Mouse (Mus musculus) cerebellum, postnatal 14 days (tissue): ENCODE data around the gene Nwd1.
A peak's percentile ranks its signal among the peaks of the same experiment; 100 is the strongest.

Experiments
- DNase-seq, 2 experiments: peaks; one replicate each; pipeline ENCODE4 v3.0.0; 2021; ENCODE audit warnings: mixed read lengths in 2 of 2

Gene Nwd1

GRCm38 (mm10) chr8:72712569-72712968 is 66.1 kb downstream of the Nwd1 start:
- no peak for DNase-seq

- no peak for DNase-seq
Measured at GRCm38 (mm10) chr8:72716594-72716993, 70.1 kb downstream of the Nwd1 start.

DNA sequence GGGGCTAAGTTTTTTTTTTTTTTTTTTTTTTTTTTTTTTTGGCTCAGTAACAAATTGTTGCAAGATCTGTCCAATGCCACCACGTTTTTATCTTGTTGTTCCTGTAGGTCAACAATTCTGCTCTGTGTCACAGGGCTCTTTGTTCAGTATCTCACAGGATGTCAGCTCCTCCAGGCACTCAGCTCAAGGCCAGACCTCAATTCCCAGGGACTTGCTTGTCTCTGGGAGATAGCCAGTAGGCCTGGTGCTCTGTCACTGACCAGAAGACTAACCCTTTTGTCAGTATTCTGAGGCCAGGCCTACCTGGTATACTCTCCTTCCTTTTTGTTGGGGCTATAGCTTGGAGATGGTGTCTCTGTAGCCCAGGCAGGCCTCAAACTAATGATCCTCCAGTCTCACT is 74.0 kb downstream of the Nwd1 start:
- no peak for DNase-seq

- peak; percentile 97 for DNase-seq
Measured at GRCm38 (mm10) chr8:72722769-72723650, 76.5 kb downstream of the Nwd1 start, which contains the start of gene Sin3b. Gene Sin3b, plus strand, starts transcription at chr8:72723285.

DNA sequence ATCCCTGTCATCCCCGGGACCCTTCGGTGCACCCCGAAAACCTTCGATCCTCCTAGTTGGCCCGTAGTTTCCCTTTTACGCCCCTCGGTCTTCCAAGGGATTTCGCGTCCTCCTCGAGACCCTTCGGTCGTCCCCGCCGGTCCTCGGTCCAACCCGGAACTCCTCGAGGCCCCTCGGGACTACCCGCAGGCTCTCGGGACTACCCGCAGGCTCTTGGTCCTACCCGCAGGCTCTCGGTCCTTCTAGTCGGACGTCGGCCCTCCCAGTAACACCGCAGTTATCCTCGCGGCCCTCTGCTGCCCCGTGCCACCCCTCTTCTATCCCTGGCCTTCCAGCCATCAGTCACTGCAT is 77.1 kb downstream of the Nwd1 start:
- DNase-seq: peak; percentile 46 to 49

- no peak for DNase-seq
Measured at GRCm38 (mm10) chr8:72728636-72729035, 82.1 kb downstream of the Nwd1 start.

DNA sequence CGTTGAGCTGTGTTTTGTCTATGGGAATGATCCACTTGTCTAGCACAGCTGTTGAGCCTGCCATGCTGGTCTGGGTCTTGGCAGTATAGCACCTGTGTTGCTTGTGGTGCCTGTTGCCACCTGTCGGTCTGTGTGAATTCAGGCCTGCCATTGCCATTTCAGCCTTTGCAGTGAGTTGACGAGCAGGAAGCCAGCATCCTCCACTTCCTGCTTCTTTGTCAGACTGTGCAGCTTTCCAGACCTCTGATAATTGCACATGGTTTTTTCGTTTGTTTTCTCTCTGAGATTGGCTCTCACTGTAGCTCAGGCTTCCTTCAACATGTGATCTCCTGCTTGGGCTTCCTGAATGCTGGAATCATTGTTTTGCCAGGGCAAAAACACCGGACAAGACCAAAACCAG is 88.5 kb downstream of the Nwd1 start:
- DNase-seq: no peak

DNA sequence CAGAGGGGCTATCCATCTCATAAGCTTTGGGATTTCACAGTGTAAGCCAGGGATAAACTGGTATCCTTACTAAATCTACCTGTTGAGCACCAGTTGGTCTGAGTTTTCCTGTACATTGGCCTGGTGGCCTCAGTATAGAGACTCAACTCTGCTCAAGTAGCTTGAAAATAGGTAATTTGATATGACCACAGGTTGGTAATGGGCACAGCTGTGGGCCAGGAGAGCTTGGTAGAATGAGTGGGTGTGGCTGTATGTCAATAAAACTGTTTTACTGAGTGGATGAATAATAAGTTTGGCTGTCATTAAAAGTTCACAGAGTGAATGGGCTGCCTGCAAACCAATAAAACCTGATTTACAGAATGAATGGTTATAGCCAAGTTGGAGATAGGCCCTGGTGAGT is 90.4 kb downstream of the Nwd1 start:
- DNase-seq: no peak

- peak; percentile 58 to 72 for DNase-seq
Measured at GRCm38 (mm10) chr8:72746061-72746460, 99.5 kb downstream of the Nwd1 start.

DNA sequence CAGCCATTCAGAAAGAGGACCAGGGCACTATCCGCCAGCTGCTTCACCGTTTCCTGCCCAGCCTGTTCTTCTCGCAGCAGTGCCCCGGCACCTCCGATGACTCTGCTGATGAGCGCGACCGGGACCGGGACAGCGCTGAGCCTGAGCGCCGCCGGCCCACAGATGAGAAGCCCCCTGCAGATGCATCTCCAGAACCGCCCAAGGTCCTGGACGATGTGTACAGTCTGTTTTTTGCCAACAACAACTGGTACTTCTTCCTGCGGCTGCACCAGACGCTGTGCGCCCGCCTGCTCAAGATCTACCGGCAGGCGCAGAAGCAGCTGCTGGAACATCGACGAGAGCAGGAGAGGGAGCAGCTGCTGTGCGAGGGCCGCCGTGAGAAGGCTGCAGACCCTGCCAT is 103.3 kb downstream of the Nwd1 start:
- no peak for DNase-seq

DNA sequence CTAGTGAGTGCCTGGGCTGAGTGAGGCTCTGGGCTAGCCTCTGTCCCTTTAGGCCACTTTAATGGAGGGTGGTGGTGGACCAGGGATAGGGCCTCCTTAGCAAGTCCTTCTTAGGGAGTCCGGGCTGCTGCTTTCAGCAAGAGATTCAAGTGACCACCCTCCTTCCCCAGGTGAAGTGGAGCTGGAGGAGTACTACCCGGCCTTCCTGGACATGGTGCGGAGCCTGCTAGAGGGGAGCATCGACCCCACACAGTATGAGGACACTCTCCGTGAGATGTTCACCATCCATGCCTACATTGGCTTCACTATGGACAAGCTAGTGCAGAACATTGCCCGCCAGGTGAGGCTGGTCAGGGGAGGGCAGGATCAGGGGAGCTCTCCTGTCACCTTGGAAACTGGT is 103.8 kb downstream of the Nwd1 start:
- DNase-seq: no peak

GRCm38 (mm10) chr8:72751126-72751525 is 104.6 kb downstream of the Nwd1 start:
- peak in 1 of 2 experiments; percentile 1 for DNase-seq

DNA sequence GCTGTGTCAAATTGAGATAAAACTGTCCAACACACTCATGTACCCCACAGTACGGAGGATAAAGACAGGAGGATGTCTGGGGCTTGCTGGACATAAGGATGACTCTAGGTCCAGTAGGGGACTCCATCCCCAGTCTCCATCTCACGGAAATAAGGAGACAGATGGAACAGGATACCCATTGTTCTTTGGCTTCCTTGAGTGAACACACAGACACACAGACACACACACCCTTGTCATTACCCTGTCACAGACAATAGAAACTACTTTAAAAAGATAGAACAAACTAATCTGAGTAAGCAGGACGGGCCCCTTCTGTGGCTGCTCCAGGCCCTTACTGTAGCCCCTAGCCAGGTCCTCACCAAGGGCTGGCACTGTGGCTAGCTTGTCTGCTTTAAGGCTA is 105.8 kb downstream of the Nwd1 start:
- no peak for DNase-seq

GRCm38 (mm10) chr8:72753165-72753564 is 106.7 kb downstream of the Nwd1 start:
- peak in 1 of 2 experiments; percentile 1 for DNase-seq

GRCm38 (mm10) chr8:72753781-72754180 is 107.3 kb downstream of the Nwd1 start:
- DNase-seq: no peak

GRCm38 (mm10) chr8:72756031-72756430 is 109.5 kb downstream of the Nwd1 start:
- no peak for DNase-seq

- no peak for DNase-seq
Measured at GRCm38 (mm10) chr8:72756771-72757390, 110.4 kb downstream of the Nwd1 start.

- no peak for DNase-seq
Measured at GRCm38 (mm10) chr8:72757426-72758195, 111.1 kb downstream of the Nwd1 start.

GRCm38 (mm10) chr8:72758310-72758709 is 111.8 kb downstream of the Nwd1 start:
- DNase-seq: no peak

- no peak for DNase-seq
Measured at GRCm38 (mm10) chr8:72760216-72760615, 113.7 kb downstream of the Nwd1 start.

DNA sequence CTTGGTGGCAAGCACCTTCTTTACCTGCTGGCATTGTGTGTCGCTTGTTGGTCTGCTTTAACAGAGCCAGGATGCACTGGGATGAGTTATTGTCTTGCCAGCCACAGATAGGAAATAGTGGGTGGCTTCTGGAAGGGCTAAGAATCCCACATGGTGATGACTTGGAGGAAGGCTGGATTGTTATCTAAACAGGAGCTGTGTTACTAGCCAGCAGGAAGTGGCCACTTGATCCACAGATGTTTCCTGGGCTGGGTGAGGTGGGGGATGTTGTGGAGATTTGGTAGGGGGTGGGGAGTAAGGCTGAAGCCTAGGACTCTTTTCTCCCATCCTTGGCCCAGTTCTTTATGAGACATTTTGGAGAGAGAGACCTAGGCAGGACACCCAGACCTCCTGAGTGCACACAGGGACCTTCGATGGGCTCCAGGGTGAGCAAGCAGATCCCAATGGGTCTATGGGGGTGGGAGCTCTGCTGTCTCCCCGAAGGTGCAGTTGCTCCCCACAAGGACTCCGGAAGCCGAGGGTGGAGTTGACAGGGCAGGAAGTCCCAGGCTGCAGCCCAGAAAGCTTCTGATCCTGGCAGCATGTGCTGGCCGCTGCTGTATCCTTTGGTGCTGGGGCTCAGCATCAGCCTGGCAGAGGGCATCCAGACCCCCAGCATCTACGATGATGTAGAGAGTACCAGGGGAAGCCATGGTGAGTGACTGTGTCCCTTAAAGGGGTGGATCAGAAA is 115.0 kb downstream of the Nwd1 start, which contains the start of gene F2rl3:
TSS of gene F2rl3 (plus strand) at position 559 of the 730 bp plus-strand sequence.
- DNase-seq: no peak

GRCm38 (mm10) chr8:72762306-72762705 is 115.8 kb downstream of the Nwd1 start:
- DNase-seq: no peak

DNA sequence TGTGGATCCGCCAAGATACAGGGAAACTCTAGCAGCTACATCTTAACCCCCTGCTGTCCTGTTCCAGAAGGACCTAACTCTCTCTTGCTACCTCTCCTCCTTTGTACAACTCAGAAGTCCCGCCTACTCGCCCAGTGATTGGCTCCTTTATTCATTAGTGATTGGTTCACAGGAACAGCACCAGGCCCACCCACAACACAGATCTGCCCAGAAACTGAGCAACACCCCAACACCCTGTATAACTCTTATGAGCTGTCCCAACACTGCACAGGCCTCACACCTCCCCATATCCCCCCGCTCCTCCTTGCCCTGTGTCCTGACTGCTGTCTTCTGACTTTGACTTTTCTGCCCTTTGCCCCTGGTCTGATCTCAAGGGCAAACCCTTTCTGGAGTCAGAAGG is 119.2 kb downstream of the Nwd1 start:
- DNase-seq: no peak
